Mouse (Mus musculus) C2C12 (cell line): Measurements from ENCODE around the gene Kng1.
"Not testable (repeated sequence)": the region's sequence is repeated elsewhere in the genome, so short reads cannot be mapped to it uniquely, and the experiment has no call there.

Source experiments
- CEBPB ChIP-seq: IDR thresholded peaks from one replicate; pipeline ENCODE4 v1.6.1; 2011; ENCODE audit warnings: low read depth, mild to moderate bottlenecking, control low read depth, moderate library complexity
- CTCF ChIP-seq: IDR thresholded peaks from one replicate; pipeline ENCODE4 v1.5.1; 2011; ENCODE audit not compliant: control insufficient read depth, insufficient read depth, insufficient read length
- FOSL1 ChIP-seq: IDR thresholded peaks from one replicate; pipeline ENCODE4 v1.8.0; 2011; ENCODE audit warnings: mild to moderate bottlenecking, low read length; ENCODE audit not compliant: poor library complexity, insufficient read depth, severe bottlenecking
- MYOG ChIP-seq: IDR thresholded peaks from one replicate; pipeline ENCODE4 v1.6.1; 2011; ENCODE audit not compliant: control insufficient read depth, insufficient read length; ENCODE audit errors: extremely low read depth

GRCm38 (mm10) chr16:23096886-23097285, 39.2 kb downstream of the Kng1 start:
- TF ChIP-seq CTCF, CEBPB, FOSL1, MYOG: not testable (repeated sequence)
